Mouse (Mus musculus) kidney, adult 9 months (tissue): Measurements from ENCODE around the gene Gm10118.

Experiments
- DNase-seq: peaks from one replicate; pipeline ENCODE4 v3.0.0; 2022

The Gm10118 gene

GRCm38 (mm10) chr10:63927334-63927733 lies at the start of gene Gm10118:
Gene Gm10118 (minus strand): TSS chr10:63927434.
- DNase-seq = no peak

DNA sequence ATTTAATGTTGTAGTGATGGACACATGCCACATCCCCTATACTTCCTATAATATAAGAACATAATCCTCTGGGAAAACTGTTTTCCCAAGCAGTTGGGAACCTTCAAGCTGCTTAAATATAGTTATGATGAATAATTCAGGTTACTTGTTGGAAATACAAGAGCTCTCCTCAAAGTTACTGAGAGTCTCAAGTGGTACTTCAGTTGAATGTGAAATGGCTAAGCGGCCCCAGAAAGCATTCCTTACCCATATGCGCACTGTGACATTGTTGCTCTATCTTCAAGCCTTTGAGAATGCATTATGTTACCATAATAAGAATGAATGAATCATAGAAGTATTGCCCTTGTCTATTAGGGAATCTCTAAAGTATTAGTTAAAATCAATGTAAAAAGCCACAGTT lies 45.1 kb upstream of the Gm10118 start:
- DNase-seq = no peak

DNA sequence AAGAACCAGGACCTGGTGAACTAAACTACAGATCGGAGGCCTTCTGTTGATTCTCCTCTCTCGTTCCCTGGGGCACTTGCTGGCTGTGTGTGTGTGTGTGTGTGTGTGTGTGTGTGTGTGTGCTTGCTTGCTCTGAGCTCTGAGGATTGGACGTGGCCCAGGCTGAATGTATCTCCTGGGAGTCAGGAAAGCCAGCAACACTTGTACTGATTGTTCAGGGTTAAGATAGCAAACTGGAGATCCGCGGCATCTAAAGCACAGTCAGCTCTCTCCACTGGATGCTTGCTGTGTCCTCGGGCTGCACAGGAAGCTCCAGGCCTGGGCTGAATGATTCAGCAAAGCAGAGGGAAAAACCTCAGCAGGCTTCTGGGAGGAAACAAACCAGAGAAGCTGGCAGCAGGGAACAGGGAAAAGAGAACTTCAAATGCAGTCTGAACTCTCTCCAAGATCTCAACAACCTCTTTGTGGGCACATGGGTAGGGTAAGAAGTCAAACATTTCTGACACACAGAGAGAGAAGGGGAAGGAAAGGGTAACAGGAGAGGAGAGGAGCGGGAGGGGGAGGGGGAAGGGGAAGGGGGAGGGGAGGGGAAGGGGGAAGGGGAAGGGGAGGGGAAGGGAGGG lies 27.2 kb upstream of the Gm10118 start:
- no peak for DNase-seq

DNA sequence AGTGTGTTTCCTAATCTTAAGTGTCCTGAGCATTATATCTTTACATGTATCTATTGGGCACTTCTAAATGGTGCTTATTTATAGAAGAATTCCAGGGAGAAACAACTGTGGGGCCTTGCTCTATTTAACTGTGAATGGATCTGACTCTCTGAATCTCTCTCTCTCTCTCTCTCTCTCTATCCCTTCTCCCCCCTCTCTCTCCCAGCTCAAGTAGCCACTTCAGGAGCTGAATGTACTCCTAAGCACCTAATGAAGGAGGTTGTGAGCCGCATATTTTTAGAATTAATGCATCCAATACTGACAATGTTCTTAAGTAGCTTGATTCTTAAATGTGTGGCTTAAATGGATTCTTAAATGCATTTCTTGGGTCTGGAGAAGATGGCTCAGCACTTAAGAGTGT lies 24.2 kb upstream of the Gm10118 start:
- DNase-seq = no peak

DNA sequence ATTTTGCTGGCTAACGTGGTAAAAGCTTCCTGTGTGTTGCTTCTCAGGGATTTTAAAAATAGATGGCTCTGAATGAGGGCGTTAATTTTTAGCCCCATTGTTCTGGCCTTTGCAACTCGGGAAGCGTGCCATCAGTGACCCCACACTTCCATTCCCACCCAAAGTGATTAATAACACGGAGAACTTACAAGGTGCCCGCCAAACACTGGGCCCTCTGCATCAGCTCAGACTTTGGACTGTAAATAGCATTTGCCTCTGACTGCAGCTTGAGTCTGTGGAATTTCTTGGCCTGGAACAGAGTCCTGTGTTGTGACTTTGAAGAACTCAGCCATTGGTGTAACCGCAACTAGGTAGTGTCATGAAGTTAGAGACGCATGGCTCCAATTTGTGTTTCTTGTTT lies 23.6 kb upstream of the Gm10118 start:
- peak; percentile 38 for DNase-seq

- no peak for DNase-seq
Observed at GRCm38 (mm10) chr10:63947266-63947665, 20.0 kb upstream of the Gm10118 start.

- no peak for DNase-seq
Observed at GRCm38 (mm10) chr10:63945534-63945933, 18.3 kb upstream of the Gm10118 start.

- no peak for DNase-seq
Observed at GRCm38 (mm10) chr10:63933946-63934345, 6.7 kb upstream of the Gm10118 start.

- no peak for DNase-seq
Observed at GRCm38 (mm10) chr10:63908878-63909277, 18.4 kb downstream of the Gm10118 start.

DNA sequence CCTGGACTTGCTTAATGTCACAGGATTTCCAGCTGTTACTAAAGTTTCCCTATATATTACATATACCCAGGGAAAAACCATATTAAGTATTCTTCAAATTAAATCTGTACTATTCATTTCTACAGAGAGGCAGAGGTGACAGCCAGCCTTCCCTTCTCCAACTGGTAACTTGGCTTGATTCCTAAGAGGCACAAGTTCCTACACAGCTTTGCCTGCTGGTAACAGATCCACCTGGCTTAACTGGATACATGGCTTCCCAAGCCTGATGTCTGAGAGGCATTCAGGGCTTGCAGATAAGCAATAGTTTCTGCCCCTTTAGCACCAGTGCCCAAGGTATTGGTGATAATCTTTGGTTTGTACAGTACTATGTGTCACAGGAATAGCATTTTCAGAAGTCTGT lies 27.3 kb downstream of the Gm10118 start:
- no peak for DNase-seq

GRCm38 (mm10) chr10:63894612-63895011 lies 32.6 kb downstream of the Gm10118 start:
- no peak for DNase-seq

GRCm38 (mm10) chr10:63886449-63887088 lies 40.7 kb downstream of the Gm10118 start:
- DNase-seq = no peak

GRCm38 (mm10) chr10:63880462-63880903 lies 46.8 kb downstream of the Gm10118 start:
- DNase-seq = no peak
